Mouse (Mus musculus): ENCODE measurements around the gene Cass4. TPM values are rescaled to one million over a fixed set of nuclear protein-coding genes. Genes with fewer than 3 reads are reported as not detected.

The Cass4 gene
- polyA plus RNA-seq (2014; fragmentation: Illumina TruSeq; extraction: RNeasy Lipid Tissue Mini Kit (QIAGEN cat#74804)): 0.11 TPM

GRCm38 (mm10) chr2:172393391-172394051 lies at the start of gene Cass4:
Gene Cass4, plus strand, starts transcription at chr2:172393794.

DNA sequence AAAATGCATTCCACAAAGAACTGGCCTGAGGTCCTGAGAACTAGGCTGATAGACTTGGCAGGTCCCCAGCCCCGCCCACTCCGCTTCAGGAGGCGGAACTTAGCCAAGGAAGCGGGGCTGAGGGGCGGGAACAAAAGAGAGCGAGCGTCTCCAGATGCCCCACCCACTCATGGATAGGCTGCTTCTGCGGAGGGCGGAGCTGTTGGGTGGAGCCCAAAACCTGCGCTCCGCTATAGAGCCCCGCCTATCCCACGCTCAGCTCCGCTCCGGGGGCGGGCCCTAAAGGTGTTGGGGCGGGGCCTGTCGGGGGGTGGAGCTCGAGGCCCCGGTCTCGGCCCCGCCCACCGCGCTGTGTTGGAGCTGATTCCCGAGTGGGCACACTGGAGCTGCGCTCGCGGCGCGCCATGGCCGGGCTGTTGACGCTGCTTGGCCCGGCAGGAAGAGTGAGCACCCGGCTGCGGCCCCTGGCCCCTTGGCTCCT lies 48.3 kb upstream of the Cass4 start, which contains the start of gene Fam210b:
Fam210b (plus strand) TSS at position 308 of the 481 bp plus-strand sequence.

DNA sequence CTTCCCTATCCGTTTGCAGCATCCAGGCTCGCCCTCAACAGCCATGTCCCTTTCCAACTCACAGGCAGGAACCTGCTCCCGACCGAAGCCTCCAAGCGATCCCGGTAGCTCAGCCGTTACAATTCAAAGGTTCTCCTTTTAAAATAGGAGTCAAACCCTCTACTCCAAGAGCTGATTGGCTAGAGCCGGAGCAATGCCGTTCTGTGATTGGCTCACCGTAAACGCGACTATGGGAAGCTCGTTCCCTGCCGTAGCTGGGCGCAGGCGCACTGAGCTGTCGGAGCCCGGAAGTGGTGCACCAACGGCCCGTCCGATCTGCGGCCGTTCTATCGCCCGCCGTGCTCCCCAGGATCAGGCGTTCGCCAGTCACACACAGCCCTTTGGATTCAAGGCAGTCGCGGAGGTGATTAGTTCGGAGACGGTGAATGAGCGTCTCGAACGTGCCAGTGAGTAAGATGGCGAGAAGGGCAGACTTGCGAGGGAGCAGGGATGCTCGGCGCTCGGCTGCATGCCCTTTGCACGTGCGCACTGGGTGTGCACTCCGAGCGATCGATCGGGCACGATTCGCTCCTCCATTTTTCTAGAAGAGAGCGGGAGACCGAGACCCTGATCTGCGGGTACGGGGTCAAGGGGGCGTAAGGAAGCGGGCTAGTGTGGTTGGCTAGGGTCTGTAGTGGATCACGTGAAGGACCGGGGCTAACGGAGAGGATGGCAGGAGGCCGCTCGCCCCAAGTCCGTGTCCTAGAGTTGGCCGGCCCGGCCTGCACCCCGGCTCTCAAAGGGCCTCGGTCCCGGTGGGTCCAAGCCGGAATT lies 23.0 kb upstream of the Cass4 start, which contains the start of the genes Aurka and Cstf1:
Aurka (minus strand) TSS at position 125 of the 813 bp plus-strand sequence.
Cstf1 (plus strand) TSS at position 271 of the 813 bp plus-strand sequence.

DNA sequence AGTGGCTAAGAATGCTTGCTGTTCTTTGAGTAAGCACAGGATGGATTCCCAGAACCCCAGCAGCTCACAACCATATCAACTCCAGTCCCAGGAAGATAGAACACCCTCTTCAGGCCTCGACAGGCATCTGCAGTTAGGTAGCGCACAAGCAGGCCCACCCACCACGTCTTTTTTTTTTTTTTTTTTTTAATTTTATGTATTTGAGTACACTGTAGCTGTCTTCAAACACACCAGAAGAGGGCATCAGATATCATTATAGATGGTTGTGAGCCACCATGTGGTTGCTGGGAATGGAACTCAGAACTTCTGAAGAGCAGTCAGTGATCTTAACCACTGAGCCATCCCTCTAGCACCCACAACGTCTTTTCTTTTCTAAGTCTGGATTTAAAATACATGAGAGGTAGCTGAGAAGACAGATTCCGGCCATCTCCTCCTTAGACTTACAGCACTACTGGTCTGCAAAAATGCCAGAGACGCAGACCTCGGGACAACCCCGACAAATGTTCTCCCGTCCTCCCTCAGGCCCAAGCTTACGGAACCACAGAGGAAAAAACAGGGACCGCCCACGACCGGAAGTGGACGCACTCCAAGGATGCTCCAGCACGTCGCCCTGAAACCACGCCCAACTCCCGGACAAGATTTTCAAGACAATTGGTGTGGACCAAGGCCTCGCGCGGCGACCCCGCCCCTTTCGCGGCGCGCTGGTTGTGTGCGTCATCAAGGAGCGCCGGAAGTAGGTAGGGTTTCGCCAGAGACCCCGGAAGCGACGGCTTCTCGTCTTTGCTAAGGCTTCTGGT lies 46.4 kb downstream of the Cass4 start, which contains the start of gene Rtf2:
Rtf2 (plus strand) TSS at position 714 of the 797 bp plus-strand sequence.

GRCm38 (mm10) chr2:172458496-172458895 lies 64.9 kb downstream of the Cass4 start, which contains the start of gene Gcnt7:
Gene Gcnt7, minus strand, starts transcription at chr2:172458596.

GRCm38 (mm10) chr2:172472318-172472717 lies 78.7 kb downstream of the Cass4 start, which contains the start of gene Fam209:
Gene Fam209, plus strand, starts transcription at chr2:172472520.

Other genes starting within 250 kb of the Cass4 start
- not detected for gene Mc3r, start 145.3 kb upstream of the Cass4 start, polyA plus RNA-seq (2014; fragmentation: Illumina TruSeq; extraction: RNeasy Lipid Tissue Mini Kit (QIAGEN cat#74804))
- gene Fam210b, start 48.2 kb upstream of the Cass4 start, polyA plus RNA-seq (2014; fragmentation: Illumina TruSeq; extraction: RNeasy Lipid Tissue Mini Kit (QIAGEN cat#74804)): 18.0 TPM
- gene Aurka, start 23.3 kb upstream of the Cass4 start, polyA plus RNA-seq (2014; fragmentation: Illumina TruSeq; extraction: RNeasy Lipid Tissue Mini Kit (QIAGEN cat#74804)): 15.4 TPM
- 6.7 TPM for gene Cstf1, start 23.1 kb upstream of the Cass4 start, polyA plus RNA-seq (2014; fragmentation: Illumina TruSeq; extraction: RNeasy Lipid Tissue Mini Kit (QIAGEN cat#74804))
- 1.9 TPM for gene Rtf2, start 46.8 kb downstream of the Cass4 start, polyA plus RNA-seq (2014; fragmentation: Illumina TruSeq; extraction: RNeasy Lipid Tissue Mini Kit (QIAGEN cat#74804))
- not detected for gene Gcnt7, start 64.8 kb downstream of the Cass4 start, polyA plus RNA-seq (2014; fragmentation: Illumina TruSeq; extraction: RNeasy Lipid Tissue Mini Kit (QIAGEN cat#74804))
- not detected for gene Fam209, start 78.7 kb downstream of the Cass4 start, polyA plus RNA-seq (2014; fragmentation: Illumina TruSeq; extraction: RNeasy Lipid Tissue Mini Kit (QIAGEN cat#74804))
- gene Tfap2c, start 155.8 kb downstream of the Cass4 start, polyA plus RNA-seq (2014; fragmentation: Illumina TruSeq; extraction: RNeasy Lipid Tissue Mini Kit (QIAGEN cat#74804)): 0.37 TPM

Measured in ovary, adult 10 weeks (tissue).